Mouse (Mus musculus) E14TG2a.4 (cell line): ENCODE data around the gene Cpsf6.

ENCODE experiments used
- H3K27me3 ChIP-seq: 2 replicates; pipeline ENCODE4 v1.6.1; 2014; ENCODE audit warnings: low read length, control low read depth; ENCODE audit not compliant: insufficient read depth
- H3K36me3 ChIP-seq: 2 replicates; pipeline ENCODE4 v1.6.1; 2014; ENCODE audit warnings: low read length, control low read depth; ENCODE audit not compliant: insufficient read depth
- H3K4me1 ChIP-seq: replicated peaks from 2 replicates; pipeline ENCODE4 v1.6.1; 2014; ENCODE audit warnings: low read depth, low read length, control low read depth
- H3K4me3 ChIP-seq: replicated peaks from 2 replicates; pipeline ENCODE4 v1.5.1; 2014; ENCODE audit warnings: mild to moderate bottlenecking, low read length
- H3K9me3 ChIP-seq: 2 replicates; pipeline ENCODE4 v1.6.1; 2014; ENCODE audit warnings: low read length, control low read depth
- CTCF ChIP-seq: conservative IDR thresholded peaks from 2 replicates; pipeline ENCODE4 v1.5.1; 2014; ENCODE audit warnings: low read length
- NANOG ChIP-seq: IDR thresholded peaks from 2 replicates; pipeline ENCODE4 v1.6.1; 2014; ENCODE audit warnings: borderline replicate concordance, low read length, mixed read lengths
- POU5F1 ChIP-seq: IDR thresholded peaks from 2 replicates; pipeline ENCODE4 v1.6.1; 2014; ENCODE audit warnings: low read length, borderline replicate concordance

Cpsf6 gene

GRCm38 (mm10) chr10:117320571-117320981, 59.2 kb downstream of the Cpsf6 start:
- Histone ChIP-seq H3K27me3 (no peaks in the 10 kb centered on the region), H3K36me3 (no peaks in the 10 kb centered on the region), H3K4me1 (no peaks in the 10 kb centered on the region), H3K4me3 (no peak overlapping the region), H3K9me3 (no peaks in the 10 kb centered on the region)
- TF ChIP-seq POU5F1 (no peak), NANOG (no peak), CTCF (no peak)

- H3K4me1 ChIP-seq = no peaks in the 10 kb centered on the region
- H3K9me3 ChIP-seq = no peaks in the 10 kb centered on the region
- H3K4me3 ChIP-seq = no peak overlapping the region
- TF ChIP-seq CTCF (no peak), NANOG (no peak), POU5F1 (no peak)
- no peaks in the 10 kb centered on the region for H3K36me3 ChIP-seq
- H3K27me3 ChIP-seq = no peaks in the 10 kb centered on the region
Measured at GRCm38 (mm10) chr10:117316391-117316790, 63.4 kb downstream of the Cpsf6 start.

- Histone ChIP-seq H3K36me3 (no peaks in the 10 kb centered on the region), H3K4me3 (no peak overlapping the region), H3K27me3 (no peaks in the 10 kb centered on the region), H3K4me1 (no peaks in the 10 kb centered on the region), H3K9me3 (no peaks in the 10 kb centered on the region)
- TF ChIP-seq POU5F1 (no peak), CTCF (no peak), NANOG (no peak)
Measured at GRCm38 (mm10) chr10:117313133-117313532, 66.7 kb downstream of the Cpsf6 start.

GRCm38 (mm10) chr10:117312168-117312567, 67.6 kb downstream of the Cpsf6 start:
- Histone ChIP-seq H3K4me3 (no peak overlapping the region), H3K4me1 (no peaks in the 10 kb centered on the region), H3K9me3 (no peaks in the 10 kb centered on the region), H3K27me3 (no peaks in the 10 kb centered on the region), H3K36me3 (no peaks in the 10 kb centered on the region)
- TF ChIP-seq POU5F1 (no peak), NANOG (no peak), CTCF (no peak)

GRCm38 (mm10) chr10:117304371-117304770, 75.4 kb downstream of the Cpsf6 start:
- Histone ChIP-seq H3K27me3 (no peaks in the 10 kb centered on the region), H3K9me3 (no peaks in the 10 kb centered on the region), H3K4me1 (no peaks in the 10 kb centered on the region), H3K36me3 (no peaks in the 10 kb centered on the region), H3K4me3 (no peak overlapping the region)
- TF ChIP-seq POU5F1 (no peak), NANOG (no peak), CTCF (no peak)

- Histone ChIP-seq H3K9me3 (0 out of 2 replicates have a peak, but pooled peaks cover 4% of the 10 kb centered on the region), H3K27me3 (no peaks in the 10 kb centered on the region; the same call in 1 of the 2 replicates), H3K4me1 (no peaks in the 10 kb centered on the region), H3K4me3 (no peak overlapping the region), H3K36me3 (no peaks in the 10 kb centered on the region)
- no peak for TF ChIP-seq CTCF
- TF ChIP-seq POU5F1 = no peak
- TF ChIP-seq NANOG = no peak
Measured at GRCm38 (mm10) chr10:117301688-117302087, 78.1 kb downstream of the Cpsf6 start.

- no peaks in the 10 kb centered on the region for H3K4me1 ChIP-seq
- TF ChIP-seq POU5F1 (no peak), NANOG (no peak), CTCF (no peak)
- H3K36me3 ChIP-seq = no peaks in the 10 kb centered on the region
- no peaks in the 10 kb centered on the region; the same call in 1 of the 2 replicates for H3K27me3 ChIP-seq
- no peak overlapping the region for H3K4me3 ChIP-seq
- 0 out of 2 replicates have a peak, but pooled peaks cover 4% of the 10 kb centered on the region for H3K9me3 ChIP-seq
Measured at GRCm38 (mm10) chr10:117299901-117300520, 79.8 kb downstream of the Cpsf6 start.

- no peaks in the 10 kb centered on the region for H3K36me3 ChIP-seq
- H3K4me3 ChIP-seq = no peak overlapping the region
- 0 out of 2 replicates have a peak, but pooled peaks cover 4% of the 10 kb centered on the region for H3K9me3 ChIP-seq
- H3K27me3 ChIP-seq = no peaks in the 10 kb centered on the region; the same call in 1 of the 2 replicates
- H3K4me1 ChIP-seq = no peaks in the 10 kb centered on the region
- no peak for TF ChIP-seq CTCF
Measured at GRCm38 (mm10) chr10:117299106-117299505, 80.7 kb downstream of the Cpsf6 start.

GRCm38 (mm10) chr10:117298336-117298735, 81.5 kb downstream of the Cpsf6 start:
- no peaks in the 10 kb centered on the region for H3K36me3 ChIP-seq
- no peaks in the 10 kb centered on the region; the same call in 1 of the 2 replicates for H3K27me3 ChIP-seq
- H3K4me1 ChIP-seq = no peaks in the 10 kb centered on the region
- no peak overlapping the region for H3K4me3 ChIP-seq
- TF ChIP-seq CTCF = no peak
- no peak for TF ChIP-seq POU5F1
- no peak for TF ChIP-seq NANOG
- H3K9me3 ChIP-seq = 0 out of 2 replicates have a peak, but pooled peaks cover 4% of the 10 kb centered on the region
